In the genomic region with DNA sequence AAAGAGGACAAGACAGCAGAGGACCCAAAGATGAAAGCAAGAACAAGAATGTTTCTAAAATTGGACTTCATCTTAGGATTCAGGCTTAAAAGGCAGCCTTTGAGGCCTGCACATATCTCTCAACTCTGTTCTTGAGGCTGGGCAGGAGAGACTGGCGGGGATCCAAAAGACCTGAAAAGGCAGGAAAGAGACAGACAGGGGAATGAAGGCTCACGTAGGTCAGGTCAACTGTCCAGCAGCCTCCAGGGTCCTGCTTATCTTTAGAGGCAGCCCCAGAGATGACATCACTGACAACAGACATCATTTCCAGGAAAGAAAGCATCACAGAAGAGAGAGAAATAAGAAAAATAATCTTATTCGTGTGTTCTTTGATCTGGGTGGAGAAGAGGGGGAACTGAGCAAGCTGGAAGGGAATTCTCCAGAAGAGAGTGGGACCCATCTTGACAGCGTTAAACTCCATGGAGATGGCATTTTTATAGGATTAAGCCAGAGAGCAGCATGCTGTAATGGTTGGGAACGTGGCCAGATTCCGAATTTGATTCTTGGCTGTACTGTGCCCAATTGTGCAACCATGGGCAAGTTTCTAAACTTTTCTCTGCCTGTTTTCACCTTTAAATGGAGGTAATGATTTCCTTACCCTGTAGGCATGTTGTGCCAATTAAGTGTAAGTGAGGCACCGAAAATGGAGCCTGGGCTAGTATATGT, we compare ENCODE assay signal across 9 mouse cellular contexts.
DNase-seq lines count a peak whose midpoint lies in the region; ATAC-seq lines count a peak whose summit lies in the region.
"Had no signal": no experiment of that assay in that cellular context is flagged by ENCODE, and none has a peak within 500 bp of the region (broad histone marks: within the 10 kb centered on the region; RNA-seq: fewer than 3 reads in every experiment).

No protein-coding gene starts in this region.

- 61% methylated on average over 7 of the region's 7 CpGs for WGBS in hindbrain, embryonic 16.5 days
- WGBS in hindbrain, embryonic 13.5 days: 82% methylated on average over 7 of the region's 7 CpGs

- H3K4me3 ChIP-seq in hindbrain, embryonic 16.5 days (ENCODE audit: low read length): no peak overlapping the region
- no peak overlapping the region for H3K4me3 ChIP-seq in hindbrain, embryonic 13.5 days
- H3K4me3 ChIP-seq: erythroblast, embryonic 14.5 days had no signal

- no peak overlapping the region for H3K9ac ChIP-seq in hindbrain, embryonic 16.5 days (ENCODE audit: low read depth, low read length)
- H3K9ac ChIP-seq in hindbrain, embryonic 13.5 days: no peak overlapping the region

- H3K9me3 ChIP-seq in hindbrain, embryonic 16.5 days (ENCODE audit: control insufficient read depth, low read length): no peaks in the 10 kb centered on the region
- H3K9me3 ChIP-seq in hindbrain, embryonic 13.5 days: no peaks in the 10 kb centered on the region

- DNase-seq in urinary bladder, postnatal 25 days (ENCODE audit: low spot score): peak; percentile 13
- DNase-seq in urinary bladder, postnatal 4 days (ENCODE audit: low spot score in 2 of 2): no peak
- peak; percentile 32 for DNase-seq in fibroblast of lung, adult 2 months (ENCODE audit: low read depth)
- DNase-seq in kidney, postnatal 25 days: no peak
- DNase-seq in urinary bladder, postnatal 10 days (ENCODE audit: low spot score): no peak

- no peaks in the 10 kb centered on the region for H3K27me3 ChIP-seq in hindbrain, embryonic 16.5 days (replicated peaks; ENCODE audit: control insufficient read depth, insufficient read depth, low read length)
- H3K27me3 ChIP-seq in hindbrain, embryonic 13.5 days: no peaks in the 10 kb centered on the region

- no peak overlapping the region for H3K27ac ChIP-seq in hindbrain, embryonic 16.5 days (ENCODE audit: low read depth, low read length)
- no peak overlapping the region for H3K27ac ChIP-seq in hindbrain, embryonic 13.5 days

- peaks cover 5% of the 10 kb centered on the region; the same call in 1 of the 2 replicates for H3K4me1 ChIP-seq in hindbrain, embryonic 16.5 days (ENCODE audit: control insufficient read depth, insufficient read depth, low read depth, low read length)
- no peaks in the 10 kb centered on the region for H3K4me1 ChIP-seq in hindbrain, embryonic 13.5 days (replicated peaks)

- peak; percentile 80; the same call in 1 of the 2 replicates for ATAC-seq in hindbrain, embryonic 16.5 days
- ATAC-seq in hindbrain, embryonic 13.5 days (ENCODE audit: low FRiP score): no peak
- no peak for ATAC-seq in erythroid progenitor cell, adult 5-6 weeks (replicated peaks; ENCODE audit: low FRiP score, poor library complexity, severe bottlenecking)

- H3K4me2 ChIP-seq in hindbrain, embryonic 16.5 days (ENCODE audit: low read length): no peak overlapping the region
- no peak overlapping the region for H3K4me2 ChIP-seq in hindbrain, embryonic 13.5 days

- no peaks in the 10 kb centered on the region for H3K36me3 ChIP-seq in hindbrain, embryonic 16.5 days (ENCODE audit: control insufficient read depth, insufficient read depth, low read length)
- no peaks in the 10 kb centered on the region for H3K36me3 ChIP-seq in hindbrain, embryonic 13.5 days

Comparison
In these comparisons a context has a peak if more than half of its experiments do, and no peak if none do; other contexts are left out.
1. DNase-seq: peak in urinary bladder, postnatal 25 days (single experiment) and fibroblast of lung, adult 2 months (single experiment); none in urinary bladder, postnatal 4 days (0 of 2), kidney, postnatal 25 days (0 of 2) and urinary bladder, postnatal 10 days (single experiment).